Mouse (Mus musculus) layer of hippocampus, adult 11-12 months (tissue): ENCODE results near the gene Krtap31-2.

Experiments
- DNase-seq: peaks from one replicate; pipeline ENCODE4 v3.0.0; 2022; ENCODE audit warnings: low spot score

The Krtap31-2 gene

GRCm38 (mm10) chr11:99935991-99936390 lies at the start of gene Krtap31-2:
Gene Krtap31-2, plus strand, starts transcription at chr11:99936291.
- no peak for DNase-seq

GRCm38 (mm10) chr11:99907620-99908019 lies 28.5 kb upstream of the Krtap31-2 start, which contains the start of gene Krtap31-1:
Gene Krtap31-1, plus strand, starts transcription at chr11:99907920.
- no peak for DNase-seq

GRCm38 (mm10) chr11:99914451-99914850 lies 21.6 kb upstream of the Krtap31-2 start, which contains the start of gene Gm11565:
Gene Gm11565, plus strand, starts transcription at chr11:99914751.
- no peak for DNase-seq

- DNase-seq, result no peak
Observed at GRCm38 (mm10) chr11:99937751-99938264, 1.7 kb downstream of the Krtap31-2 start.

- DNase-seq, result no peak
Observed at GRCm38 (mm10) chr11:99948175-99948574, 12.1 kb downstream of the Krtap31-2 start, which contains the start of gene Krtap9-5. Gene Krtap9-5, plus strand, starts transcription at chr11:99948475.

- no peak for DNase-seq
Observed at GRCm38 (mm10) chr11:99964213-99964612, 28.1 kb downstream of the Krtap31-2 start.

- DNase-seq, result no peak
Observed at GRCm38 (mm10) chr11:99965961-99966360, 29.9 kb downstream of the Krtap31-2 start.

- DNase-seq, result no peak
Observed at GRCm38 (mm10) chr11:99978953-99979352, 42.9 kb downstream of the Krtap31-2 start, which contains the start of gene Krtap29-1. Gene Krtap29-1, minus strand, starts transcription at chr11:99979053.

GRCm38 (mm10) chr11:99982731-99983130 lies 46.6 kb downstream of the Krtap31-2 start:
- DNase-seq, result no peak

GRCm38 (mm10) chr11:99983442-99983841 lies 47.4 kb downstream of the Krtap31-2 start:
- DNase-seq, result no peak

- DNase-seq, result peak; percentile 46
Observed at GRCm38 (mm10) chr11:99985291-99986092, 49.4 kb downstream of the Krtap31-2 start.

GRCm38 (mm10) chr11:99986180-99986647 lies 50.1 kb downstream of the Krtap31-2 start, which contains the start of gene Krtap16-1:
Gene Krtap16-1, minus strand, starts transcription at chr11:99986597.
- no peak for DNase-seq
